Mouse (Mus musculus): ENCODE results near the gene Med27.

DNA sequence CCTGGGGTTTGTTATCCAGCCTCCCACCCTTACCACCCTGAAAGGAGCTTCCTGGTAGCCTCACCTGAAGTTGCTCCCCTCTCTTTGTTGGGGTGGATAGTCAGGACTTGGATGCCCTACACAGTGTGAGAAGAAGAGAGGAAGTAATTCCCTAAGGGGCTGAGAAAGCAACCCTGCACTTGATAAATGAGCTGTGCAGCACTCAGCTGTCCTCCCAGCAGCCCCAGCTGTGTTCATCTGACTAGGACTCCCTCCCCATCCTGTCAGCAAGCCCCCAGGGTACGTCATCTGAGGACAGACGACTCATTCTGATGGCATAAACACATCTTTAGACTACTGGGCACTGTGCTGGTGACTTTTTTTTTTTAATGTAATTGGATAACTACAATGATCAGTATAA is 127.3 kb downstream of the Med27 start:
- TF ChIP-seq POLR2A (IDR thresholded peaks at IDR 0.05; ENCODE audit: insufficient read length, low read depth): no peak
- no peak for TF ChIP-seq MYOG (IDR thresholded peaks at IDR 0.05; ENCODE audit: control insufficient read depth in 1 of 3, insufficient read depth in 1 of 3, insufficient read length in 2 of 3, low read depth in 2 of 3)
- no peak for TF ChIP-seq TCF3 (IDR thresholded peaks at IDR 0.05; ENCODE audit: insufficient read length, low read depth)
- TF ChIP-seq E2F4 (IDR thresholded peaks at IDR 0.05; ENCODE audit: insufficient read depth): no peak
- no peak for TF ChIP-seq TCF12 (IDR thresholded peaks at IDR 0.05; ENCODE audit: insufficient read depth, poor library complexity, severe bottlenecking)
- TF ChIP-seq SRF (IDR thresholded peaks at IDR 0.05; ENCODE audit: control insufficient read depth, insufficient read length, low read depth): no peak
- TF ChIP-seq MAX (IDR thresholded peaks at IDR 0.05; ENCODE audit: low read depth): no peak
- TF ChIP-seq MYOD1 (IDR thresholded peaks at IDR 0.05; ENCODE audit: control insufficient read depth in 1 of 3, insufficient read length in 2 of 3, low read depth in 2 of 3): no peak
- no peak for TF ChIP-seq USF1 (IDR thresholded peaks at IDR 0.05; ENCODE audit: low read depth)
- no peak for TF ChIP-seq REST (IDR thresholded peaks at IDR 0.05; ENCODE audit: insufficient read depth, insufficient read length)

Data from myocyte (in vitro differentiated cells).